Mouse (Mus musculus): ENCODE measurements around the gene Sp1.

Sp1 gene

GRCm38 (mm10) chr15:102405489-102406195, at the start of gene Sp1:
Gene Sp1 (plus strand): TSS chr15:102406143.
- DNase-seq: peak; percentile 96

- no peak for DNase-seq
Measured at GRCm38 (mm10) chr15:102356501-102357325, 49.2 kb upstream of the Sp1 start.

GRCm38 (mm10) chr15:102358126-102358525, 47.8 kb upstream of the Sp1 start:
- DNase-seq: no peak

- no peak for DNase-seq
Measured at GRCm38 (mm10) chr15:102358834-102359233, 47.1 kb upstream of the Sp1 start.

GRCm38 (mm10) chr15:102362648-102363047, 43.3 kb upstream of the Sp1 start:
- DNase-seq: no peak

- DNase-seq: no peak
Measured at GRCm38 (mm10) chr15:102364678-102365077, 41.3 kb upstream of the Sp1 start.

- DNase-seq: no peak
Measured at GRCm38 (mm10) chr15:102366238-102366637, 39.7 kb upstream of the Sp1 start.

- DNase-seq: no peak
Measured at GRCm38 (mm10) chr15:102366733-102367344, 39.1 kb upstream of the Sp1 start, which contains the start of gene Sp7. Gene Sp7 (minus strand): TSS chr15:102367182.

GRCm38 (mm10) chr15:102369972-102370371, 36.0 kb upstream of the Sp1 start:
- no peak for DNase-seq

- no peak for DNase-seq
Measured at GRCm38 (mm10) chr15:102370727-102371126, 35.2 kb upstream of the Sp1 start.

GRCm38 (mm10) chr15:102376453-102377162, 29.3 kb upstream of the Sp1 start:
- peak; percentile 67 for DNase-seq

- DNase-seq: peak; percentile 93
Measured at GRCm38 (mm10) chr15:102377163-102377543, 28.8 kb upstream of the Sp1 start.

- peak; percentile 65 for DNase-seq
Measured at GRCm38 (mm10) chr15:102377810-102378262, 28.1 kb upstream of the Sp1 start.

- peak; percentile 90 for DNase-seq
Measured at GRCm38 (mm10) chr15:102381575-102381974, 24.4 kb upstream of the Sp1 start.

GRCm38 (mm10) chr15:102383671-102384070, 22.3 kb upstream of the Sp1 start:
- no peak for DNase-seq

- no peak for DNase-seq
Measured at GRCm38 (mm10) chr15:102386640-102387039, 19.3 kb upstream of the Sp1 start.

- DNase-seq: no peak
Measured at GRCm38 (mm10) chr15:102388942-102389341, 17.0 kb upstream of the Sp1 start.

GRCm38 (mm10) chr15:102392520-102392919, 13.4 kb upstream of the Sp1 start:
- no peak for DNase-seq

GRCm38 (mm10) chr15:102393584-102394014, 12.3 kb upstream of the Sp1 start:
- no peak for DNase-seq

GRCm38 (mm10) chr15:102395061-102395460, 10.9 kb upstream of the Sp1 start:
- no peak for DNase-seq

- DNase-seq: no peak
Measured at GRCm38 (mm10) chr15:102398629-102399028, 7.3 kb upstream of the Sp1 start.
